Mouse (Mus musculus): ENCODE results near the gene Cish. TPM values are rescaled to one million over a fixed set of nuclear protein-coding genes. Genes with fewer than 3 reads are reported as not detected.
"Not testable (repeated sequence)": the region's sequence is repeated elsewhere in the genome, so short reads cannot be mapped to it uniquely, and the experiment has no call there.

The Cish gene
- polyA plus RNA-seq, 1 experiment = 5.7 TPM

DNA sequence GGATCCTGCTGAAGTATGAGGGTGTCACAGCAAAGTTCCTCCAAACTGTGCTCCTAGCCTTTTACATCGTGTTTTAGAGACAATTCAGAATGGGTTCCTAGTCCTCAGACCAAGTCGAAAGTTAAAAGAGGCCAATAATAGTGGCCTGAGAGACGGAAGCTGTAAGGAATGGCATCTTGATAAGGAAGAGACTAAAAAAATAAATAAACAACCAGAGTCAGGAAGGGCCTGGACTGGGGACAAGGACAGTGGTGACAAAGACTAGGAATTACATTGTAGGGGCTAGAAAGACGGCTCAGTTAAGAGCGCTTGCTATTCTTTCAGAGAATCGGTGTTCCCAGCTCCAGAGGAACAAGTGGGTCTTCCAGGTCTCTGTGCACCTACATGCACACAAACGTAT, 6.8 kb downstream of the Cish start:
- no peak overlapping the region for H3K27ac ChIP-seq (ENCODE audit: insufficient read depth, low read length)
- peaks cover 5% of the 10 kb centered on the region; the same call in 1 of the 2 replicates for H3K4me1 ChIP-seq (ENCODE audit: control insufficient read depth, insufficient read depth, low read length)
- TF ChIP-seq POLR2A (IDR thresholded peaks at IDR 0.05; ENCODE audit: extremely low read depth, insufficient read depth, low read length) (no peak), CTCF (IDR thresholded peaks at IDR 0.05; ENCODE audit: extremely low read depth, insufficient read depth, low read length) (no peak)
- no peak overlapping the region for H3K4me3 ChIP-seq (ENCODE audit: insufficient read depth, low read length)

DNA sequence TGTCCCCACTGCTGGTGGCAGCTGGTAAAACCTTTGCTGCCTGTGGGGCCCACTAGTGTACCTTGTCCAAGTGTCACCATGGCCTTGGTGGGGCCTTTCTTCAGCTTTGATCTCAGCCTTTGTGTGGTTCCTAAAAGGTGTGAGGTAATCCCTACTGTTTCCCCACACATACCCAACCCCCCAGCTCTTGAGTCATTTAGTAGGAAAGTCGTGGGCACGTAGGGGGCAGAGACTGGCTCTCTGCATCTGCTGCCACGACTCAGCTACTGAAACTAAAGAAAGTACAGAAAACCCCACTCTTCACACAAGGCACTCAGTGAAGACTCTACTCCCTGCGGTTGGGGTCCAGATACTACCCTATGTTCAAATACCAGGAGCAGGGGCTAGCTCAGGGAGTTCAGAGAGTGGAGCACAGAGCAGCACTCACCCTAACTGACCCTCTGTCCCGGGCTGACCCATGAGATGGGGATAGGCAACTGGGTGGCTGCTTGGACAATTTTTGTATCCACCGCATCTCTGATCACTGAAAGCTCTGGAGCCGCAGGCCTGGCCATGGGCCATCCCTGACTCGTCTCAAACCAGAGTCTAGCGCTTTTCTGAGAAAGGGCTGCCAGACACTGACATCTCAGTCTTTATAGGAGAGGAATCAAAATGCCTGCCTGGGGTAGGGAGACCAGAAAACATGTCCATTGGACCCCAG, 7.4 kb downstream of the Cish start:
- Histone ChIP-seq H3K4me1 (ENCODE audit: control insufficient read depth, insufficient read depth, low read length) (peaks cover 5% of the 10 kb centered on the region; the same call in 1 of the 2 replicates), H3K4me3 (ENCODE audit: insufficient read depth, low read length) (no peak overlapping the region), H3K27ac (ENCODE audit: insufficient read depth, low read length) (no peak overlapping the region)
- TF ChIP-seq POLR2A (IDR thresholded peaks at IDR 0.05; ENCODE audit: extremely low read depth, insufficient read depth, low read length) = no peak
- no peak for TF ChIP-seq CTCF (IDR thresholded peaks at IDR 0.05; ENCODE audit: extremely low read depth, insufficient read depth, low read length)

DNA sequence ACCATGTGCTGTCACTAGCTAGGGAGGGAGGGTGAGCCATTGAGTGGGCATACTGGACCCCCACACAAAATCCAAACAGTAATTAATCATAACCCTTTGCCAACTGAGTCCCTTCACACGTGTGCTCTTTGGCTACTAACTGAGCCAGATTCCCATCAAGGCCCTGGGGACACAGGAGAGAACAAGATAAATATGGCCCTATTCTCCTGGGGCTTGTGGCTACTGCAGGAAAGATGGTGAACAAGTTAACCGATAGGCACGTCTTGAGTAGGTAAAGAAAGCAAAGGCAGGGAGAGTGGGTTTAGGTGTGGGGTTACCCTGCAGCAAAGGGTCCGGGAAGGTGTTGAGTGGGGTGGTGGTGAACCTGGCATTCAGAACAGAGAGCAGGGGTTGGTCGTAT, 8.1 kb downstream of the Cish start:
- no peak for TF ChIP-seq CTCF (IDR thresholded peaks at IDR 0.05; ENCODE audit: extremely low read depth, insufficient read depth, low read length)
- TF ChIP-seq POLR2A (IDR thresholded peaks at IDR 0.05; ENCODE audit: extremely low read depth, insufficient read depth, low read length) = no peak
- H3K4me1 ChIP-seq (ENCODE audit: control insufficient read depth, insufficient read depth, low read length) = peaks cover 7% of the 10 kb centered on the region; the same call in 1 of the 2 replicates
- H3K4me3 ChIP-seq (ENCODE audit: insufficient read depth, low read length) = no peak overlapping the region
- H3K27ac ChIP-seq (ENCODE audit: insufficient read depth, low read length) = no peak overlapping the region

DNA sequence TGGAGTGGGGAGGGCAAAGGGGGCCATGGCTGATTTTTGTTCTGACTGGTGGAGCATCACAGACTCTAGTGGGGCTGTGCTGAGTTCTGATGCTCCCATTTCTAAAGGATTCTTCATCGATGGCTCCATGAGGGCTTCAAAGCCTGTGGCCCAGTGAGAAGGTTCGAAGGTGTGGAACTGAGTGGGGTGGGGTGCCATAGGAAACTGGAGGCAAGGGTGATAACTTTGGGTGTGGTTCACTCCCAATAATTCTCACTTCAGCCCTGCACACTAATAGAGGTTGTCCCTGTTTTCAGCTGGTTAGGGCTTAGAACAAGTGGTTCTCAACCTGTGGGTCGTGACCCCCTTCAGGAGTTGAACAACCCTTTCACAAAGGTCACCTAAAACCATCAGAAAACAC, 8.6 kb downstream of the Cish start:
- TF ChIP-seq POLR2A (IDR thresholded peaks at IDR 0.05; ENCODE audit: extremely low read depth, insufficient read depth, low read length) = no peak
- TF ChIP-seq CTCF (IDR thresholded peaks at IDR 0.05; ENCODE audit: extremely low read depth, insufficient read depth, low read length) = no peak
- Histone ChIP-seq H3K27ac (ENCODE audit: insufficient read depth, low read length) (no peak overlapping the region), H3K4me1 (ENCODE audit: control insufficient read depth, insufficient read depth, low read length) (peaks cover 7% of the 10 kb centered on the region; the same call in 1 of the 2 replicates), H3K4me3 (ENCODE audit: insufficient read depth, low read length) (no peak overlapping the region)

DNA sequence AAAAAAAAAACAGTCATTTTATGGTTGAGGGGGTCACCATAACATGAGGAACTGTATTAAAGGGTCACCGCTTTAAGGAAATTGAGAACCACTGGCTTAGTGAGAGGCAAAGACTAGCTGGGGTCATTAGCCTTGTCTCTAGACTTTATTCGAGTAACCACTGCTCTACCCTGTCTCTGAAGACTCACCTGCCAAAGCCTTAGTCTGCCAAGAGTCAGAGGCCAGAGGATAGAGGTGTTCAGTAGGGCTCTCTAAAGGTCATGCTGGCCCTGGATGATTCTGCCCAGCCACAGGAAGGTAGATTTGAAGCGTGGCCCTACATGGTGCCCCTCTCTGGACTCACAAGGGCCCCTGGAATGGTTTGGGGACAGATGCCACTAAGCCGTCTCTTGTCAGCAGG, 9.2 kb downstream of the Cish start:
- Histone ChIP-seq H3K4me3 (ENCODE audit: insufficient read depth, low read length) (no peak overlapping the region), H3K27ac (ENCODE audit: insufficient read depth, low read length) (no peak overlapping the region), H3K4me1 (ENCODE audit: control insufficient read depth, insufficient read depth, low read length) (peaks cover 7% of the 10 kb centered on the region; the same call in 1 of the 2 replicates)
- no peak for TF ChIP-seq CTCF (IDR thresholded peaks at IDR 0.05; ENCODE audit: extremely low read depth, insufficient read depth, low read length)
- TF ChIP-seq POLR2A (IDR thresholded peaks at IDR 0.05; ENCODE audit: extremely low read depth, insufficient read depth, low read length) = no peak

DNA sequence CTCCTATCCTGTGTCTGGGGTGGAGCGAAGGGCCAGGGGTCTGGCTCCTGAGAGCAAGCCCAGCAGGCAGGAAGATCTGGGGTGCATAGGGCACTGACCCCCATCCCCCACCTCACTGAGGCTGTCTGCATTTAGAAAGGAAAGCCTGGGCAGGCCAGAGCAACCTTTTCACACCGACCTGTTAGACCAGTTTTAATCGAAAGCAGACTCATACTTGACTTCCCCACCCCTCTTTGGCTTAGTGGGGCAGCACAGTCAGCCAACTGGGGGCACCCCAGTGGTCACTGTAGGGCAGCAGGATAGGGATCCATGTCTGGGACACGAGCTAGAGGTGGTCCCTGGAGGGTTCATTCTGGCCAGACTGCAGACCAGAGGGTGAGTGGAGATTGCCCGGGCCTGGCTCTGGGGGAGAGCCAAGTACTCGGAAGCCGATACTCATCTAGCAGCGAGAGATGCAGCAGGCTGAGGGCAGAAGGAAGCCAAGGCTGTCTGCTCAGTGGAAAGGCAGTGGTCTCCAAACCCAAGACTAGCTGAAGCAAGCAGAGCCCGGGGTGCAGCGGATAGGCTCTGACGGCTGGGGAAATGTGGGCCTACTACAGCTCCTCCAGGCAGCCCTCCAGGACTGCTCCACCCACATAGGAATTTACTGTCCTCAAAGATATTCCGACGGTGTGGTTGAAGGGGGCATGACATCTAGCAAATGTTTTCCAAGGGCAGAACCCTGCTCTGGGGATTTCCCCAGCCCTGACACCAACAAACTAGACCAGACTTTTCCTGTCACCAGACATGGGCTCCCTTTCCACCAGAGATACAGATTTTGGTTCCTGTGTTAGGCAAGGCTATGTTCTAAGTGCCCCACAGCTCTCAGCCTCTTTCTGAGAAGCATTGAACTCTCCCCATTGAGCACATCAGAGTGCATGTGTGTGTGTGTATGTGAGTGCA, 10.0 kb downstream of the Cish start:
- H3K4me3 ChIP-seq (ENCODE audit: insufficient read depth, low read length) = no peak overlapping the region
- peaks cover 7% of the 10 kb centered on the region; the same call in 1 of the 2 replicates for H3K4me1 ChIP-seq (ENCODE audit: control insufficient read depth, insufficient read depth, low read length)
- TF ChIP-seq POLR2A (IDR thresholded peaks at IDR 0.05; ENCODE audit: extremely low read depth, insufficient read depth, low read length) = no peak
- no peak for TF ChIP-seq CTCF (IDR thresholded peaks at IDR 0.05; ENCODE audit: extremely low read depth, insufficient read depth, low read length)
- H3K27ac ChIP-seq (ENCODE audit: insufficient read depth, low read length) = no peak overlapping the region

DNA sequence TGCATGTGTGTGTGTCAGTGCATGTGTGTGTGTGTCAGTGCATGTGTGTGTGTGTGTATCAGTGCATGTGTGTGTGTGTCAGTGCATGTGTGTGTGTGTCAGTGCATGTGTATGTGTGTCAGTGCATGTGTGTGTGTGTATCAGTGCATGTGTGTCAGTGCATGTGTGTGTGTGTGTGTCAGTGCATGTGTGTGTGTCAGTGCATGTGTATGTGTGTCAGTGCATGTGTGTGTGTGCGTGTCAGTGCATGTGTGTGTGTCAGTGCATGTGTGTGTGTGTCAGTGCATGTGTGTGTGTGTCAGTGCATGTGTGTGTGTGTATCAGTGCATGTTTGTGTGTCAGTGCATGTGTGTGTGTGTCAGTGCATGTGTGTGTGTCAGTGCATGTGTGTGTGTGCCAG, 10.8 kb downstream of the Cish start:
- H3K4me3 ChIP-seq (ENCODE audit: insufficient read depth, low read length); H3K4me1 ChIP-seq (ENCODE audit: control insufficient read depth, insufficient read depth, low read length); H3K27ac ChIP-seq (ENCODE audit: insufficient read depth, low read length): not testable (repeated sequence)

DNA sequence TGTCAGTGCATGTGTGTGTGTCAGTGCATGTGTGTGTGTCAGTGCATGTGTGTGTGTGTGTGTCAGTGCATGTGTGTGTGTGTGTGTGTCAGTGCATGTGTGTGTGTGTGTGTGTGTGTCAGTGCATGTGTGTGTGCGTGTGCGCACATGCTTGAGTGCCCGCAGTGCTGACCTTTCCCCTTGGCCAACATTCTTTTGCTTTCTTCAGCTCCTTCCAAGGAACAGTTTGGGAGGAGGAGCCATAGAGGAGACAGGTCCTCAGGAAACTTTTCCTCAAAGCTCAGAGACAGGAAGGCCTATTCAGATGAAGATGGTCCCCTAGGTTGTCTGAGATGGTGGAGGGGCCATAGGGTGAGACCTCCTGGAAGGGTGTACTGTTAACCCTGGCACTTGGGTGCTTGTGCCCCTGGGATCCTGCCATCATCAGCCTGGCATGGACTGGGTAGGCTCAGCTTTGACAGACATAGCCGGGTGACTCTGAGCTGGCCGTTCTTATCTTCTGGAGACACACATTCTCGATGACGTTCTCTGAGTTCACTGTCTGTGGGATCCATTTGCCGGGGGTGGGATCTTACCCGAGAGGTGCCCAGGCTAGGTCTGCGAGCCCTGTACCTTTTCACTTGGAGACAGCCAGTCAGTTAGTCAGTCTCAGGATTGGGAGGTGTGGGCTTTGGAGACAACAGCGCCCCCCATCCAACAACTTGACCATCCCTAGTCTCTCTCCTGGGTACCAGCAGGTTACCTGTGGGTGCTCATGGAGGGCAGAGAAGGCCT, 11.5 kb downstream of the Cish start:
- no peak overlapping the region for H3K27ac ChIP-seq (ENCODE audit: insufficient read depth, low read length)
- H3K4me3 ChIP-seq (ENCODE audit: insufficient read depth, low read length) = no peak overlapping the region
- no peak for TF ChIP-seq CTCF (IDR thresholded peaks at IDR 0.05; ENCODE audit: extremely low read depth, insufficient read depth, low read length)
- H3K4me1 ChIP-seq (ENCODE audit: control insufficient read depth, insufficient read depth, low read length) = peaks cover 7% of the 10 kb centered on the region; the same call in 1 of the 2 replicates

DNA sequence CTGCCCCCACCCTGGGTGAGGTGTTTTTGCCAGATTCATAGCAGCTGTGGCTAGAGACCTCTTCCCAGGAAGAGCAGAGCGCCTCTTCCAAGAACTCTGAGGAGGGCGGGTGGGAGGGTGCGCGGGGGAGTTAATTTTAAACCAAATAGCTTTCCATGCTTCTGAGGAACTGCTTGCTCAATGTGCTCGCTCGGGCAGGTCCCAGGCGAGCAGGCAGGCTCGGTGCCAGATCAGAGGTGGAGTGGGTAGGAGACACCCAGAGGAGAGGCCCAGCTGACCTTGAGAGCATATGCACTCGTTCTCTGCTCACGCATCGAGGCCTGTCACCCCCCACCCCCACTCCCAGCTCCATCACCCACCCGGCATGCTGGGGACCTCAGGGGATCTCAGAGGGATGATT, 12.1 kb downstream of the Cish start:
- H3K4me1 ChIP-seq (ENCODE audit: control insufficient read depth, insufficient read depth, low read length) = peaks cover 7% of the 10 kb centered on the region
- no peak for TF ChIP-seq CTCF (IDR thresholded peaks at IDR 0.05; ENCODE audit: extremely low read depth, insufficient read depth, low read length)
- TF ChIP-seq POLR2A (IDR thresholded peaks at IDR 0.05; ENCODE audit: extremely low read depth, insufficient read depth, low read length) = no peak

More for the DNA sequence above, 12.1 kb downstream of the Cish start:
- H3K4me3 ChIP-seq (ENCODE audit: insufficient read depth, low read length) = no peak overlapping the region
- no peak overlapping the region for H3K27ac ChIP-seq (ENCODE audit: insufficient read depth, low read length)
